Mouse (Mus musculus) adrenal gland, postnatal 10 days (tissue): ENCODE measurements around the gene Gm17482. TPM values are rescaled to one million over a fixed set of nuclear protein-coding genes. Genes with fewer than 3 reads are reported as not detected.
"Not testable (repeated sequence)": the region's sequence is repeated elsewhere in the genome, so short reads cannot be mapped to it uniquely, and the experiment has no call there.

Experiments
- DNase-seq: peaks from one replicate; pipeline ENCODE4 v3.0.0; 2021; ENCODE audit warnings: mixed read lengths
- long read RNA-seq, 2 experiments: library from polyadenylated mRNA; stranded (forward); transcript quantifications; one replicate each; pipeline ENCODE4 v2.0.0; 2021
- total RNA-seq, 2 experiments: library from RNA; stranded (reverse); gene quantifications; 2 replicates each; pipeline ENCODE4 v1.2.3; 2021

The Gm17482 gene
- total RNA-seq: not detected
- long read RNA-seq, experiment 1, partial matches to known transcripts: 0 of 3 reads
- long read RNA-seq, experiment 1, other reads (novel, unspliced or antisense): 3 of 3 reads
- long read RNA-seq, experiment 2: 0 reads

DNA sequence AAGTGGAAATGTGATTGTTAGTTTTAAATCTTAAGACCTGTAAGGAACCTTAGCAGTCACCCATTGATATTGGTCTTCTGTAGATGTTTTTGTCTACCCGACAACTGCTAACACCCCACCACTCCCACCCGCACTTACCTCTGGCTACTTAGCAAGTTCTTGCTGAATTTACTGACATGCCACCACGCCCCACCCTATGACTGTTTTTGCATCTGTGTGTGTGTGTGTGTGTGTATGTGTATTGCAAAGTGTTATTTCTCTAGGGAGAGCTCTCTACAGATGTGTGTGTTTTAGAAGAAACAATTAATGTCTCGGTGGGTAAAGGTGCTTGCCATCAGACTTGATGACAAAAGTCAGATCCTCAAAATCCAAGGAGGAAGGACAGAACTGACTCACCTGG is at the start of gene Gm17482:
TSS of gene Gm17482 (plus strand) at position 301 of the 400 bp plus-strand sequence.
- DNase-seq: no peak

- DNase-seq: peak; percentile 84
Observed at GRCm38 (mm10) chr6:115178826-115179225, 48.3 kb upstream of the Gm17482 start.

- no peak for DNase-seq
Observed at GRCm38 (mm10) chr6:115181094-115181493, 46.0 kb upstream of the Gm17482 start.

- DNase-seq: no peak
Observed at GRCm38 (mm10) chr6:115191111-115191510, 36.0 kb upstream of the Gm17482 start.

GRCm38 (mm10) chr6:115200753-115201152 is 26.4 kb upstream of the Gm17482 start:
- no peak for DNase-seq

DNA sequence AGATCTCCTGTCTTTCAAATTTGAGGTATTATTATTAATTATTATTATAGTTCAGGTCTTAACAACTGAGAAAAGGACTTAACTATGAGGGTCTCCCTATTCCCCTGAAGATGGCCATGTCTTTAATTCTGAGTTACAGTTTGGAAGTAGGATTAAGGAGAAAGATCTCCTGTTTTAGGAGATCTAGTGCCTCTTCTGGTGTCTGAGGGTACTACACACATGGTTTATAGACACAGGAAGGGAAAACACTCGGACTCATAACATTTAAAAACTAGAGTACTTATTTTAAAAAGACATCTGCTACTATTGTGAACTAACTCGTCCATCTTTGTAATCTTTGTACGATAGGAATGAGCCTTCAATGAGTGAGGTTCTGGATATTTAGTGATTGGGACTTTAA is 24.1 kb upstream of the Gm17482 start:
- DNase-seq: no peak

- no peak for DNase-seq
Observed at GRCm38 (mm10) chr6:115210187-115210586, 17.0 kb upstream of the Gm17482 start.

- DNase-seq: no peak
Observed at GRCm38 (mm10) chr6:115210820-115211219, 16.3 kb upstream of the Gm17482 start.

GRCm38 (mm10) chr6:115212132-115212903 is 14.8 kb upstream of the Gm17482 start:
- no peak for DNase-seq

DNA sequence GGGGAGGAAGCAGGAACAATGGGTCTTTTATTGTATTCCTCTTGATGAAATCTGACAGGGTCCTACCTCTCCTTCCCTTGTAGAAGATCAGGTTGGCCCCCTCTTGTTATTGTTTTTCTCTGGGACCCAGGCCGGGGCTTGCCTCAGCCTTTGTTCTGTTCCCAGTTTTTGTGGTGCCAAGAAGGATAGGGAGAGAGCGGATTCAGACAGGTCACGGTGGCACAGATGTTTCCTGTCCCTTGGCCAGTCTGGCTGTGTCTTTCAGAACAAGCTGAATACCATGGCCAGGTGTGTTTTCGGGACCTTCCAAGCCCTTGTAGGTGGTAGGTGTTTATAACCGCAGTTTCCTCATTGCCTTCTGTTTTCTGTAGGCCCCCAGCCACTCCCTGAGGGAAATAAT is 14.0 kb upstream of the Gm17482 start:
- no peak for DNase-seq

DNA sequence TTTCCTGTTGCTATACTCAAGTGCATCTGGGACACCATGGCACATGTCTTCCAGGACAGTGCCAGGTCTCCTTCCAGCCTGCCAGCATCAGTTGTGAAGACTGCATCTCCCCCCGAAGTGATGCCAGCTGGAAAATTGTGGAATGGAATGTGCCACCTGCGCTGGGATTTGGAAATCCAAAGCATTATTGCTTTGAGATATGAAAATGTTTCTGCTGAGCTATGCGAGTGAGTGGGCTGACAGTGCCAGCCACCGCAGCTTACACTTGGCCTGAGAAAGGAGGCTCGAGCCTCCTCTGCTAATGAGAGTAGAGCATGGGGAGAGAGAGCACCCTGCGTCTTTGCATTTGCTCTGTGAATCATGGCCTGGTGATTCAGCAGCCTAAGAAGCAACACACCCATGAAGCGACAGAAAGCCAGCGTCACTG is 5.9 kb upstream of the Gm17482 start:
- DNase-seq: no peak

- peak; percentile 35 for DNase-seq
Observed at GRCm38 (mm10) chr6:115225519-115225918, 1.6 kb upstream of the Gm17482 start.

- DNase-seq: peak; percentile 84
Observed at GRCm38 (mm10) chr6:115227529-115227928, 386 bp downstream of the Gm17482 start.

- DNase-seq: no peak
Observed at GRCm38 (mm10) chr6:115230557-115230956, 3.4 kb downstream of the Gm17482 start.

DNA sequence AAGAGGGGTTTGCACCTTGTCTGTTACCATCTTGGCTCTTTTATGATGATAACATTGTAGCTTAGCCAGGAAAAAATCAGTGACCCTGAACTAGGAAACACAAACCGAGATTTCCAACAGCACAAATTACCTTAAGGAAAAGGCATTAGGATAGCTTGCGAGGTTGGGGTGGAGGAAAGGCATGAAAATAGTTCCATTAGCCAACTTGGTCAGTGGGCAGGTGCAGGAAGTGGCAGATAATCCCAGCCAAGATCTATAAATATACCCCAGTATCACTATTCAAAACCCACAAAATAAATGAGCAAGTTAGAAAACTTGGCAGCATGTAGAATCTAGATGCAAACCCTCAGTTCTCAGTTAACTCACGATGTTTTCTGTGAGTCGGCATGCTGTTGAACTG is 4.7 kb downstream of the Gm17482 start:
- no peak for DNase-seq

DNA sequence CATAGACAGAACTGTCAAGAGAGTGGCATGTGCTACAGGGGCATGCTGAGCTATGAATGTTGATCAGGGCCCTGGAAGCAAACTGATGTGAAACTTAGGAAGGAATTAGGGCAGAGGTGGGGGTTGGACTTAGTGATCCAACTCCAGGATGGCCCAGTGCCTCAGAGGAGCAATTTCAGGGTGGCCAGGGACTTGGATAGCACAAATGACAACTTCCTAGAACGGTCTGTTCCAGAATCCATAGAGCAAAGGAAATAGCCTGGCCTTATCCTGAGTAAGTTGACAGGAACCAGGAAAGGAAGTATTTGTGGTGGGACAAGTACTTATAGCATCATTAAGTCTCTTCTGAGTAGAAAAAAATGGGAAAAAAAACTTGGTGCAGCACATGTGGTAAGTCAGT is 5.4 kb downstream of the Gm17482 start:
- peak; percentile 39 for DNase-seq

DNA sequence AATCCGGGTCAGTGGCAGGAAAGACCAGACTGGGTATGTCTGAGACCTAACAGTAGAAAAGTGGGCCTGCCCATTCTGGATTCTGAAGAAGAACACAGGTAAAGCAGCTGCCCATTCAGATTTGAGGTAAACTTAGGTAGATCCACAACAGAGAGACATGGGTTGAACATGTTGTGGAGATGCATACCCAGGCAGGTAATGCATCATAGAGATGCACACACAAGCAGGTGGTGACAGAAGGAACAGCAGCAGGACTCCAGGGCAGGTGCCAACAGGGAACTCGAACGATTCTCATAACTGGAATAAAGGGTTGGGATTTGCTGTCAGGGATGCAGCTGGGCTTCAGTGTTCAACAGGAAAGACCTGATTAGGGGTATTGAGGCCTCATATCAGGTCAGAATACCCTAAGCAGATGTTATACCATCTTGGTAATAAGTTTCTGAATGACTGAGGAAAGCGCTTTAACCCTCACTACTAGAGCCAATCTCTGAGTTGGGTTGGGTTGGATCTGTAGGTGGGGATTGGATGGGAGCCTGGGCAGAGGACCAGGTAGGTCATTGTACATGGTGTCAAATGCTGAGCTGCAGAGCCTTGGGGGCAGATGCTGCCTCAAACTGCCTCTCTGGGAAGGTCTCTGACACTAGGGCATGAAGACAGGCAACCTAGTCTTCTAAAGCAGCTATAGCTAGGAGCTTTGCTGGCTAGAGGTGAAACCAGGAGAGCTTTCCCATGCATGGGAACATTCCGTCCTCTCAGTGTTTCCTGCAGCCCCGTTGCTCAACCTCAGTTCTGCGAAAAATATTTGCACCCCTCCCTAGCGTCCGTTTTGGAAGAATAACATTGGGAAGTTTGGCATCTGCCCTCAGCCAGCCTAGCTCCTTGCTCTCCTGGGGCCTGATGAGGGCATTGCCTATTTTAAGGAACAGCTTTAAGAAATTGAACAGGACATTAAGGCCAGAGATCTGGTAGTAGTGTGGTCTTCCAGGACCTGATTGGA is 11.2 kb downstream of the Gm17482 start:
- DNase-seq: peak; percentile 62

DNA sequence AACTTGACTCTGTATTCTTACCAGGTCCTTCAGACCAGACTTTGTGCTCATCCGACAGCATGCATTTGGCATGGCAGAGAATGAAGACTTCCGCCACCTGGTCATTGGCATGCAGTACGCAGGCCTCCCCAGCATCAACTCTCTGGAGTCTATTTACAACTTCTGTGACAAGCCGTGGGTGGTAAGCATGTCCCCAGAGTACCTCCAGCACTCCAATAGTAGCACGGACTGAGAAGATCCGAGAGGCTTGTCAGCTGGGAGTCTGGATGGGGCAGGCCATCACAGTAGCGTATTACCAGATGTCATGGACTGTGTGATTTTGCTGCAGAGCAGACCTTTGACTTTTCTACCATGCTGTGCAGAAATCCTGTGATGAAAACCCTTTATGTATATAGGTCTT is 12.2 kb downstream of the Gm17482 start:
- DNase-seq: no peak

DNA sequence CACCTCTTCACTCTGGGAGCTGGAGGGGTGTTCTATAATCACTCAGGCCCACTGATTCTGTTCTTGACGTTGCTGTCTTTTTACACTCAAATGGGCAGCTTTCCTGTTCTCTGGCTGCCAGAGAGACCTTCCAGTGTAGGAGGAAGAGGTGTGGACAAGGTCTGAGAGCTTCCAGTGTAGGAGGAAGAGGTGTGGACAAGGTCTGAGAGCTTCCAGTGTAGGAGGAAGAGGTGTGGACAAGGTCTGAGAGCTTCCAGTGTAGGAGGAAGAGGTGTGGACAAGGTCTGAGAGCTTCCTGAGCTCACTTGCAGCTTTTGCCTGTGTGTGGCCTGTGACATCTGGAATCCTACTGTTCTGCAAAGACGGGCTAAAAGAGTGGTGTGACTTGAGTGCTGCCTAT is 13.3 kb downstream of the Gm17482 start:
- DNase-seq: not testable (repeated sequence)

- DNase-seq: no peak
Observed at GRCm38 (mm10) chr6:115241131-115241699, 14.1 kb downstream of the Gm17482 start.

DNA sequence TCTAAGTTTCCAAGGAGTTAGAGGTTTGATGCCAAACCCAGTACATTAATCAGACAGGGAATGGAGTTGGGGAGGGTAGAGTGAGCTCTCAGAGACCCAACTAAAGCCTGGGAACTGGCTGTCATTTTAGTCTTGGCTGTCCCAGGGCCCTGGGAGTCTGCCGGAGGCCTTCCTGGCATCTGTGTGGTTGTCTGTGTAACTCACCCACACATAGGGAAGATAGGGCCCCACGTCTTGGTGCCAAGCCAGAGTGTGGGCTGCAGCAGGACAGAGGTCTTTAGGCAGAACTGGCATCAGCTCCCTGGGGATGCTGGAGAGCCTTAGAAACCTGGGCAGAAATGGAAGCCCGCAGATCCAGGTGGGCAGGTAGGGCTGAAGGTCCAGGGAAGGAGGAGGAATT is 14.8 kb downstream of the Gm17482 start:
- DNase-seq: no peak

DNA sequence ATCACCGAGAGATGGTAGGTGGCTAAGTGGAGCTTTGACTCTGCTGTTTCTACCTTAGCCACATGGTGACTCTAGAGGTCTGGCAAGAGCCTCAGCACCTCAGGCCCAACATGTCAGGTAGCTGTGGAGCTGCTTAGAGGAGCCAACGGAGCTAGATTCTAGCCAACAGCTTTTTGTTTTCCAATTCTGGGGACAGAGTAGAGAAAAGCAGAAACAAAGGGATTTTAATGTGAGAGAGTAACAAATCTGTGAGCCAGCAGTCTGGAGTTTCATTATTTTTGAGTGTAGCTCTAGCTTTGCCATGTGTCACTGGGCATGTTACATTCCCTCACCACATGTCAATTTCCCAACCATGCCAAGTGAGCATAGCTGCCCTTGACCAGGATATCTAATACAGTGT is 17.1 kb downstream of the Gm17482 start:
- DNase-seq: no peak
